Mouse (Mus musculus) hindlimb bud, embryonic 11.5 days (tissue): ENCODE data around the gene Gm5741.

Experiments used
- DNase-seq: peaks from one replicate; pipeline ENCODE4 v3.0.0-alpha.2; 2012; ENCODE audit warnings: low read depth, low spot score; ENCODE audit errors: extremely low spot score

Gm5741 gene

DNA sequence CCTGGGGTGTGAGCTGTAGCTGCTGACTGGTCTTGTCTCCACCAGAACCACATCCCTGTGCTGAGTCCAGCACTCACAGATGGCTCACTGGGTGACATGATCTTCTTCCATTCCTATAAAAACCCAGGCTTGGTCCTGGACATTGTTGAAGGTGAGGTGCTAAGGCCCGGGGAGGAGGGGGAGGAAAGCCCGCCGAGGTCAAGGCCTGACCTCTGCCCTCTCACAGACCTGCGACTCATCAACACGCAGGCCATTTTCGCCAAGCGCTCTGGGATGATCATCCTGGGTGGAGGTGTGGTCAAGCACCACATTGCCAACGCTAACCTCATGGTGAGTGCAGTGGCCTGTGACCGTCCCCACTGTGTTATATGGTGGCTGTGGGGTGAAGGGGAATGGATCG, 6.4 kb upstream of the Gm5741 start:
- no peak for DNase-seq

DNA sequence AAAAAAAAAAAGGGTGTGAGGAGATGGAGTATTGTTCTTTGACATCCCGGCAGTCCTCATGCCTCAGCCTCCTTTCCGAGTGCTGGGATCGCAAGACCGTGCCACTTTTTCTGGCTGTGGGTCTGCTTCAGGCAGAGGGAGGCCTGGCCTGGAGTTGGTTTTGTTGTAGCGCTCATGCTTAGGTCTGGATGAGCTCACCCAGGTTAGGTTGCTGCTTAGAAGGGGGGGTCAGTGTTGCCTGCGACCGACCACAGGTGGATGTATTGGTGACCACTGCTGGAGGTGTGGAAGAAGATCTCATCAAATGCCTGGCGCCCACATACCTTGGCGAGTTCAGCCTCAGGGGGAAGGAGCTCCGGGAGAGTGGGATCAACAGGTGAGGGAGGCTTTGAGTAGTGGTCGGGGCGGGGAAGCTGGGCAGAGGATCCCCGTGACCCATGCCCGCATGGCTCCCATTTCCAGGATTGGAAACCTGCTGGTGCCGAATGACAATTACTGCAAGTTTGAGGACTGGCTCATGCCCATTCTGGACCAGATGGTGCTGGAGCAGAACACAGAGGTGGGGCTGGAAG, 5.3 kb upstream of the Gm5741 start:
- DNase-seq, result no peak

DNA sequence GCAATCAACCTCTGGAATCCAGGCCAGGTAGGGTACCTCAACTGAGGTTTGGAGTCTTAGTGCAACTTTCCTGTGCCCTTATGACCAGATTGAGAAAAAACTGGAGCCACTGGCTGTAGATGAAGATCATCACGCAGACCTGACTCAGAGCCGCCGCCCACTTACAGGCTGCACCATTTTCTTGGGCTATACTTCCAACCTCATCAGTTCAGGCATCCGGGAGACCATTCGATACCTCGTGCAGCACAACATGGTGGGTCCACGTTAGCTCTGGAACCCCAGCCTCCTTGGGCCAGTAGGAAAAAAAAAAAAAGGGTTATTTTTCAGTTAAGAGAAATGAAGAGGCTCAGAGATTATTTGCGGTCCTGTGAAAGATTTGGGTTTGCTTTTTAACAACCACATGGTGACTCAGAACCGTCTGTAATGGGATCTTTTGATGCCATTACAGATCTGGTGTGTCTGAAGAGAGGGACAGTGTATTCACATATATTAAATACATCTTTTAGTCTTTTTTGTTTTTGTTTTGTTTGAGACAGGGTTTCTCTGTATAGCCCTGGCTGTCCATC, 4.7 kb upstream of the Gm5741 start:
- no peak for DNase-seq

DNA sequence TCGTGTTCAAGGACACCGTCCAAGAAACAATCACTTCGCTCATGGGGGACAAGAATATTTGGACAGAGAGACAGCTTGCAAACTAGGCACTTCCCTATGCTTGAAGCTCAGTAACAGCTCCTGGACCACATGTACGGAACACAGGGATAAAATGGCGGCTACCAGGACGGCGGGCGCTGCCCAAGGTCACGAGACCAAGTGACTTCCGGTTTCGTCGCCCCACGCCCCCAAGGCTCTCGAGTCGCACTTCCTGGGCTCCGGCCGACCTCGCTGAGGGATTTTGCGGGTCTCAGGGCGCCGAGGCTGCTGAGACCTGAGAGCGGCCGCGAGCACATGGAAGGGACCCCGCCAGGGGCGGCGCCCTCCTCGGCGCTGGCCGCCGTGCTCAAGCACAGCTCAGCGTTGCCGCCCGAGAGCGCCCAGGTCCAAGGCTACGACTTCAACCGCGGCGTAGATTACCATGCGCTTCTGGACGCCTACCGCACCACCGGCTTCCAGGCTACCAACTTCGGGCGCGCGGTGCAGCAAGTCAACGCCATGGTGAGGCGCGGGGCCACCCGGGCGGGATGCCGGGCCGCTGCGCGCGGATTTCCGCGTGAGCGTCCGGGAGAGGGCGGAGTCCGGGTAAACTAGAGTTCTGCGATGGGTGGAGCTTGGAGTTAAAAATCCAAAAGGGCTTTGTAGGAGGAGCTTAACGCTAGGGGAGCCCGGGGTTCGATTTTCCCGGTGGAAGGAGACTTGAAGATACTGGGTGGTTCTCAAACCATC, 3.9 kb upstream of the Gm5741 start, which contains the start of gene Dhps:
TSS of gene Dhps (plus strand) at position 244 of the 768 bp plus-strand sequence.
- DNase-seq, result no peak

DNA sequence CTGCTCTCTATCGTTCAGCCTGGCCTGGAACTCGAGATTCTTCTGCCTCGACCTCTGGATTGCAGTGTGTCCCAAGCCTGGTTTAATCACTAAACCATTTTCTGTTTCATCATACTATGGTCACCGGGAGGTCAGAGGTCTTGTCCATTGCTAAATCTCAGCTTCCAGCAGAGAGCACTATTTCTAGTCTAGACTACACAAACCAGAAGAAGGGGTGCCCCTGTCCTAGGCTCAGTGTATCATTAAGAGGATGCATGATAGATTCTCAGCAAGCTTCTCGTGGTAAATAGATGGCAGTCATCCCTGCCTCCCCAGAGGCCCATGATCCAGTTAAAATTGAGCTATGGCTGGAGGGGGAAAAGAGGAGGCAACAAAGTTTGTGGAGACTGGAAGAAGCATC, 3.3 kb upstream of the Gm5741 start:
- DNase-seq, result no peak

DNA sequence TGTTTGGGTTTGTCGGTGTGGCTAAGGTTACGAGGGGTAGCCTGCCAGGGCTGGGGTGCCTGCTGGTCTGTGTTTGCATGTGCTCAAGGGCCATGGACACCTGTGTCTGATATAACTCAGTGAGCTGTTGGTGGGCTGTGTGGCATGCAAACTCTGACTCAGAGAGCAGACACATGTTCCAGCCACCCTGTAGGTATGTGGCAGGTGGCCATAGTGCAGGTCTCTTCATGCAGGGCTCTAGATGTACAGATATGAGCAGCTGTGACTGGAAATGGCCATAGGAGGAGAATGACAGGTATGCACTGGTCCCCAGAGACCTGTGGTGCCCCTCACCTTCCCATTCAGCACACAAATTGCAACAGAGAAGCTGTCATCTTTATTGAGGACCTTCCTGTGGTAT, 627 bp downstream of the Gm5741 start:
- no peak for DNase-seq

DNA sequence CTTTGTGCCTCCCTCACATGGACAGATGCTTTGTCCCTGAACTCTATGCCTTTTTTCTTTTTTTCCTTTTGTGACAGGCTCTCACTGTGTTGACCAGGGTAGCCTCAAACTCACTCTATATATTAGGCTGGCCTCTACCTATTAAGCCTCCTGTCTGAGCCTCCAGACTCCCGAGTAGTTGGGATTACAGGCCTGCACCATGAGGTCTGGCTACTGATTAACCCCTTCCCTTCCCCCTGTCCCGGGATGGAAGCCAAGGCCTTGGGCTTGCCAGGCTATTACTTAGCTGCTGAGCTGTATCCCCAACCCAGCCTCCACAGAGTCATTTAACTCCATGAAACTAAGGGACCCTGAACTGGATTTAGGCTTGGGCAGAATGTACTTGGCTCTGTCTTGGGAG, 2.6 kb downstream of the Gm5741 start:
- DNase-seq, result no peak

DNA sequence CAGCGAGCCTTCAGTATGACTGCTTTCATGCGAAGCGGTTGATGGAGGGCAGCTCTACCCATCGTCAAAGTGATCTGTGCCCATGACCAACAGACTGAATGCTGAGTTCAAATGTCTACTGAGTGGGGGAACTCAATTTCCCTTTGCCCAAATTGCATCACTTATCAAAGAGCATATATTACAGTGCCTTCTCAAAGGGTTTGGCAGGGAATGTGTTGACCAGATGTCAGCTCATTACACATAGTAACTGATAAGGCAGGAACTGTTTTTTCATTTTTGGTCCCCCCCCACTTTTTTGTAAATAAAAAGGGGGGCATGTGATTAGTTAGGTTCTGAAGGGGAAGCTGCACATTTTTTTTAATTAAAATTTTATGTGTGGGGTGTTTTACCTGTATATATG, 5.2 kb downstream of the Gm5741 start:
- DNase-seq, result no peak

DNA sequence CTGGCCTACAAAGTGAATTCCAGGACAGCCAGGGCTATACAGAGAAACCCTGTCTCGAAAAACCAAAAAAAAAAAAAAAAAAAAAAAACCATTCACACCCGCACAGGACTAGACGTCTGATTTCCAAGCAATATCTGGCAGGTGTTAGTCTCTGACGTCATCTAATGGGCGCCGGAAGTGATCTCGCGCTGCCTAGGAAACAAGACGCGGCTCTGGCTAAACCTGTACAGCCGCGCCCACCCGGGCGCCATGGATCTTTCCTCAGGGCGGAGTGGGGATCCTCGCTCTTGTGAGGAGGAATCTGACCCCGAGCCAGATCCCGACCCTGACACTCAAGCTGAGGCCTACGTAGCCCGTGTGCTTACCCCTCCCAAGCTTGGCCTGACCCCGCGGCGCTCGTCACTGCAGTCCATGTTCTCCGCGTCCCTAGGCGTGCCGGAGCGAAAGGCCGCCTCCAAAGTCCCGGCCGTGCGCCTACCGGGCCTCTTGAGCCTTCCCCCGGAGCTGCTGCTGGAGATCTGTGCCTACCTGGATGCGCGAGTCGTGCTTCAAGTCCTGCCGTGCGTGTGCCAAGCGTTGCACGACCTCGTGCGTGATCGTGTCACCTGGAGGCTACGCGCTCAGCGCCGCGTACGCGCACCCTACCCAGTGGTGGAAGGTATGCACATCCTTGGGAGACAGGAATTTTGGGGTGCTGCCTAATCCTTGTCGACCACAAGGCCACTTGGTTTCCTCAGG, 7.7 kb downstream of the Gm5741 start, which contains the start of gene Fbxw9:
TSS of gene Fbxw9 (plus strand) at position 177 of the 738 bp plus-strand sequence.
- no peak for DNase-seq

DNA sequence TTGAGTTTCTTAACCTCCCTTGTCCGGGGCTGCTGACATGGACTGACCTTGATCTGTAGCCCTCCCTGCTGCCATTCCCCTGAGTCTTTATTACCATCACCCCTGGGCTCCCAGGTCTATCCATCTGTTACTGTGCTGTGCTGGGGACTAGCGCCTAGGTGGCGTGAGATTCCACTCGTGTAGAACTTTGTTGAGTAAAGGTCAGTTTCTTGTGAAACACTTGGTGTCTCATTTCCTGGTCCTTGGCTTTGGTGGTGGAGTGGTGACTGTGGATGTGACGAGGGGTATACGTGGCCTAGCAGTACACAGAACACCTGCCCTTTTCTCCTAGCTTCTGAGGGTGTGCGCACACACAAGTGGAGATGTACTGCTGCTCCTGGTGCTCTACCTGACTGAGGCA, 10.4 kb downstream of the Gm5741 start:
- no peak for DNase-seq

DNA sequence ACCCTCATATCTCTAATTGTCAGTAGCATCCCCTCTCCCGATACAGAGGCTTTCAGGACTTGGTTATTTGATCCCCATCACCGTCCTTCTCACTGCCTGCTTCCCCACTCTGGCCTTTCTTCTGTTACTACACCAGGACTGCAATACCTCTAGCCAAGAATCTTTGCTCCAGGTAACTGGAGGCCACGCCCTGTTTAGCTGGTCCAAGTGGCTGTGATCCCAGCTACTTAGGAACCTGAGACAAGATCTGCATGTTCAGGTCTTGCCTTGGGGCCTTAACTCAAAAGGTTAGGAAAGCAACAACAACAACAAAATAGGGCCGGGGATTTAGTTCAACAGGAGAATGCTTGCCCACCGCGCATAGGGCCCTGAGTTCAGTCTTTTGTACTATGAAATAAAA, 24.2 kb downstream of the Gm5741 start:
- DNase-seq, result no peak

DNA sequence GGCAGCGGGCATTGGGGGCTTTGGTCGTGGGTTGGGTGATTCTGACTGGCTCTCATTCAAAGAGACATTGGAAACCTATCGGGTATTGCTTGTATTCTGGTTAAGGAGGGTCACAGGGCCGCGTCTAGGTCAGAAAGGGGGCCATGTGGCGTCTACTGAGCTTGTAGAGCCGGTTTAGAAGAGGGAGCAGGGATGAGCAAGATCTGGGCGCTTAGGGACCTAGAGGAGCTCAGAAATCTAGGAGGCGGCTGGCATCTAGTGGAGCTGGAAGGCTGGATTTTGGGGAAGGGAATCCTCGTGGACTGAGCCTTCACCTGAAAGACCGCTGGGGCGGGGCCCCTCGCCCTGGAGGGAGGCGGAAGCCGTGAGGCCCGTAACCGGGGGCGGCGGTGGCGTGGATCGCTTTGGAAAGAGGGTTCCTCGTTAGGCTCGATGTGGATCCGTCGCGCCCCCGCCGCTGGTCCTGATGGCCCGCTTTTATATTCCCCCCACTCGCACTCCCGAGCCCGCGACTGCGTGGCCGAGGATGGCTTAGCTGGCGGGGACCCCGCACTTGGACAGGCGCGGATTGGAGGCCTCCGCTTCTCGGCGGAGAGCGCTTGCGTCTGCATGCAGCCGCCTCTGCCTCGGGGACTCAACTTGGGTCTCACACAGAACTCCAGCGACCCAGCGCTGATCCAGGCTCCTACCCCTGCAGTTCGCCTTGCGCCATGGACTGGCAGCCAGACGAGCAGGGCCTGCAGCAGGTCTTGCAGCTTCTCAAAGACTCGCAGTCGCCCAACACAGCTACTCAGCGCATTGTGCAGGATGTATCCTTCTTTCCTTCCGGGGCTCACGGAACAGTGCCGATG, 29.9 kb downstream of the Gm5741 start:
- DNase-seq, result no peak

DNA sequence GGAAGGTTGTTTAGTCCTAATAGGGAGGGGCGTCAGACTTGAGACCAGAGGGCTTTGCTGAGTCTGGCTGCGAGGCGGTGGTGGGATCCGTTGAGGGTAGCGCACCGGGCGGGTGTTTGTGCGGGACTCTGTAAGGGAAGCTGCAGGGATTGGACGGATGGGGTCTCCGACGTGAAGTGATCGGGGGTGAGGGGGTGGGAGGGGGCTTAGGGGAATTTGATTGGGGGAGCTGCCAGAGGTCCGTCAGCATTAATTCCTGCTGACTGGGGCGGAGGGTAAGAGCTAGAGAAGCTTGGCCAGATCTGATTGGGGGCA, 30.5 kb downstream of the Gm5741 start:
- DNase-seq, result no peak

DNA sequence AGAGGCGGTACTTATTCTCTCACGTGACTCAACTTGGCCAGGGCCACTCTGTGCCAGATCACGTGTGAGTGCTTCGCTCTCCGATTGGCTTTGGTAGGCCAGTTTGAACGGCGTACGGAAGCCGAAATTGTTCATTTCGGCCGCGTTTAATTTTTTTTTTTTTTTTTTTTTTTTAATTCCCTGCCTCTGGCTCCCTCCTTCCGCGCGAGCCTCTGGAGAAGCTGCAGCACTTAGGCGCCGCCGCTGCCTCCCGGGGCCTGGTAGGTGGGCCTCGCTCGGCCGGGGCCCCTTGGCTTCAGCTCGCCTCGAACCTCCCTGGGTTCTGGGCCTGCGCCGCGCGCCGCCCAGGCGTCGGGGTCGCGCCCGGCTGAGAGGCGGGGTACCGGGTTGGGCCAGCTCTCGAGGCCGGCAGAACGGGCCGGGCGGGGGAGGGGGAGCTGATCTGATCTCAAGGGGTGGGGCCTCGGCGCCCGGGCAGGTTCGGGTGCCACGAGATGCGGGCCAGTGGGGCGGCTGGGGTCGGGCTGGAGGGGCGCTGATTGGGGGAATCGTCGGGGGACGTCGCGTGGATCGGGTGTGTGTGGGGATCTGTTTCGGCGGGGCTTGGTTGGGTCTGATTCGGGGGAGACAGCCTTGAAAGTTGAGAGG, 30.9 kb downstream of the Gm5741 start, which contains the start of gene Tnpo2:
TSS of gene Tnpo2 (plus strand) at position 198 of the 648 bp plus-strand sequence.
- peak; percentile 89 for DNase-seq

DNA sequence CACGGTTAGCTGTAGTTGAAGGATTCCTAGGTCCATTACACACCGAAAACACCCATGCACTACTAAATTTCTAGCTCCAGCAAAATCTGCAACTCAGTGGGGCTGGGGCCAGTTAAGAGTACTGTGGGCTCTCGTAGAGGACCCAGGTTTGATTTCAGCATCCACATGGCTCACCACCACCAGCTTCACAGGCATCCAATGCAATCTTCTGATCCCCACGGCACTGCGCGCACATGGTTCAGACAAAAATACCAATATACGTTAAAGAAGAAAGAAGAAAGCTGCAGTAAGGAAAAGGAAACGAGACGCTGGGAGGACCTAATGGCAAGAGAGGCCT, 31.4 kb downstream of the Gm5741 start:
- DNase-seq, result no peak

DNA sequence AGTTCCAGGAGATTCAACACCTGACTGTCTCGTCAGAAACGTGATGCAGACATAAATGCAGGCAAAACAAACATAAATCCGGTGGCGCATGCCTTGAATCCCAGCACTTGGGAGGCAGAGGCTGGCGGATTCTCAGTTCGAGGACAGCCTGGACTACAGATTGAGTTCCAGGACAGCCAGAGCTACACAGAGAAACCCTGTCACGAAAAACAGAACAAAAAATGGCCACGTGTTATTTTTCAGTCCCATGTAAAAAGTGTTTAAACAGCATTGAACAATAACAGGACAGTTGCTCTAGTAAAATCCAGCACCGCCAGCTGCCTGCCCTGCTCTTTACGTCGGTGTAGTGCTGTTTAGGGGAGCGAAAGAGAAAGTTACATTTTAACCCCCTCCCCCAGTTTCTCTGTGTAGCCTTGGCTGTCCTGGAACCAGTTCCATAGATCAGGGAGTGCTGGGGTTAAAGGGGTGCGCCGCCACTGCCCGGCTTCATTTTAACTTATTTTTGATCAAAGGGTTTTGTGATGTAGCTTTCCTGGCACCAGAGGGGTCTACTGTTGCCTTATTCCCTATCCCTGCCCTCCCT, 32.0 kb downstream of the Gm5741 start:
- no peak for DNase-seq

DNA sequence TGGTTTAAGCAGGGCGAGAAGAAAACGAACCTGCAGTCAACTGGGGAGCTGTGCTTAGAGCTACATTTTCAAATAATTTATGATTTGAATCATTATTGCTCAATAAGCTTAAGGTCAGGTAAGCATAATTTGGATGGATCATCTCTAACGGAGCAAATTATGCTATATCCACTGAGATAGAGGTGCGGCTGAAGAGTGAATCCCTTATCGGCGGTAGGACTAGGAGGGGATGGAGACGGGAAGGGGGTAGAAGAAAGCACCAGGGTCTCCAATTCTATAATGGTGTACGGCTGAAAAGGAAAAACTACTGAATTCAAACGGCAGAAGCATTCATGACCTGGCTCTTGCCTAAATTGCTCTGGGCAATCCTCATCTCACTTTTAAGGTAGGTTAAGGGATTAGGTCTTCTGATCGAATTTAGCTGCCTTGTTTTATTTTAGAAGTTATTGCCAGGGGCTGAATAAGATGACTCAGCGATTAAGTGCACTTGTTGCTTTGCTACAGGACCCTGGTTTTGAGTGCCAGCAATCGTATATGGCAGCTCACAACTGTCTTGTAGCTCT, 32.5 kb downstream of the Gm5741 start:
- DNase-seq, result no peak

DNA sequence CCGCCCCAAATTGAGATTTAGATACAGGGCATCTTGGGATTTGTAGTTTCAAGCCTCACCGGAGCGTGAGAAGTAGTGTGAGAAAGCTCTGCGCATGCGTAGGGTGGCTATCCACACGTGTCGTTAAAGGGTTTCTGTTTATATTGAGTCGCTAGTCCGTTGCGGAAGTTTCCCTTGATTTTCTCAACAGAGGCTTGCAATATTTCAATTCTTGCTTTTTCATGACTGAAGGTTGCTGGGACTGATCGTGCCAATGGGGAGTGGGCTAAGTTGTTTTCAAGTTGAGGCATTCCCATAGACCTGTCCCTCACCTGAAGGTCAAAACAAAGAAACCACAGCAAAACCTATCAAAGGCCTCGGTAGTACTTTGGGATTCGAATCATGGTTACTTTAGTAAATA, 33.0 kb downstream of the Gm5741 start:
- DNase-seq, result no peak

DNA sequence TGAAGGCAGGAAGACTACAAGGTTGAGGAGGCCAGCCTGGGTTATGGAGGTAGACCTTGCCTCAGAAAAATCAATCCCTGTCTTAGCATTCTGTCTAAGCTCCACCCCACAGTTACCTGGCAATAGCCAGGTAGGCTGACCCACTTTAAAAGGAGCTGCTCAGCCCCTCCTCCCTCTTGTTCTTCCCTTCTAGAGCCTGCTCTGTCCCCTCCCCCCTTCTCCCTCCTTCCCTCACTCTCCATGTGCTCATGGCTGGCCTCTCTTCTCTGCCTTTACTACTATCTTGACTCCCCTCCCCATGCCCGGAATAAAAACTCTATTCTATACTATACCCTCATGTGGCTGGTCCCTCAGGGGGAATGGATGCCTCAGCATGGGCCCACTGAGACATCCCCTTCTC, 33.9 kb downstream of the Gm5741 start:
- DNase-seq, result no peak
